Mouse (Mus musculus): ENCODE data around the gene Brat1.

GRCm38 (mm10) chr5:140699776-140700175 lies 5.0 kb upstream of the Brat1 start:
- no peak for TF ChIP-seq CTCF (IDR thresholded peaks at IDR 0.05; ENCODE audit: extremely low read depth, insufficient read length, insufficient replicate concordance, low read depth, low read length)
- no peak for TF ChIP-seq POLR2A (IDR thresholded peaks at IDR 0.05; ENCODE audit: low read depth, low read length)
